Mouse (Mus musculus) WW6 (cell line): ENCODE results near the gene Fgfr2.

Experiments
- DNase-seq: peaks from one replicate; pipeline ENCODE4 v3.0.0-alpha.2; 2013; ENCODE audit warnings: low read depth, low spot score

Fgfr2 gene

DNA sequence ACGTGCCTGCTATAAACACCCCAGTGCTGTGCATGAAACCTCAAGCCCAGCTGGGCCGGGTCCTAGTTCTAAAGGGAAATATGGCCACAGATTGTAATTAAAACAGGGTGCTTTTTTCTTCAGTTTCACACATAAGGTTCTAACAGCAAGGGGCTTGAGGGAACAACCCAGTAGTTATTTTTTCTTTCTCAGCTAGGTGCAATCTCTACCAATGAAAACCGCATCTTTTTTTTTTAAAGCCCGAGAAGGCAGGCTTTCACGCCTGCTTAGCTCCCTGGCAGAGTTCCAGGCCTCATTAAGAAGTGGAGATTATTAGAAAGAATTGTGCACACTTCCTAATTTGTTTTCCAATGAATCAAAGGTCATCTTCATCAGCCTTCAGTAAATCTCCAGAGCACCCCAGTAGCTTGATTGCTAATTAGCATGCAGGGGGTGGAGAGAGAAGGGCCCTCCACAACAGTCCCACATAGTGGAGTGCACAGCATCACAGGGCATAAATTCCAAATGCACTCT, 939.2 kb downstream of the Fgfr2 start:
- no peak for DNase-seq

DNA sequence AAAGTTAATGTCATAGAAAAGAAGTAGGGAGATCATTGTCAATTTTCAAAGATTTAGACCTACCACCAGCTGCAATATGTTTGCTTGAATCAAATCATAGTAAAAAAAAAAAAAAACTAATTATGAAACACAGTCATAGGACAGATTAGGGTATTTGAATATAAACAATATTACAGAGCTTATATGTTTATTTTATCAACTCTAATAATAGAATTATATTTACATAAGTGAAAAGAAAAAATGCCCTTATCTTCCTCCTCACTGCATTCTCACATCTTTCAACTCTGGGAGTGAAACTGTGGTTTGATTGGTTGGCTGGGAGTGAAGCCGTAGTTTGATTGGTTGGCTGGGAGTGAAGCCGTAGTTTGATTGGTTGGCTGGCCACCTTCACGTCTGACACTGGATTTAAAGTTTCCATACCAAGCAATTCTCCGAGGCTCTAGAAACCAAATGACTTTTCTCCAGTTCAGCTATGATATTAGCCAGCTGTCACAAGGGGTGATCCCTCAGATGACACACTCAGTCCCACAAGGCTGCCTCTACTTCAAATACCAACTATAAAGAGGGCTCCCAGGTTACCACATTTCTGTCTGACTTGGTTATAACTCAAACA, 941.5 kb downstream of the Fgfr2 start:
- no peak for DNase-seq

DNA sequence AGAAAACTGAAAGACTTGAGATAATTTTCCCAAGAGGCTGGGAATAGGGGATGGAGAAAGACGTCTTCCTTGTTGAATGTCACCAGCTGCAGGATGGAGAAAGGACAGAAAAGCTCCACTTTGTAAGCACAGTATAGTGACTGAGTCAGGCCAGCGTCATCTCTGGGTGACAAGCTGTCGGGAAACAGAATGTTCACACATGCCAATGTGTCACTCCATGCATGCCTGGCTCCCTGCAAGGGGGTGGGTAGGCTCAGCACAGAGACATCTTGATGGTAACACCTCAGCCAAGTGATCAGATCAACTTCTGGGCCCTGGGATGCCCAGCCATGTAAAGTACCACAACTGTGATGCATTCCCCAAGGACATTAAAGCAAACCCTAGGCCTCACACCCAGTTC, 942.1 kb downstream of the Fgfr2 start:
- no peak for DNase-seq

DNA sequence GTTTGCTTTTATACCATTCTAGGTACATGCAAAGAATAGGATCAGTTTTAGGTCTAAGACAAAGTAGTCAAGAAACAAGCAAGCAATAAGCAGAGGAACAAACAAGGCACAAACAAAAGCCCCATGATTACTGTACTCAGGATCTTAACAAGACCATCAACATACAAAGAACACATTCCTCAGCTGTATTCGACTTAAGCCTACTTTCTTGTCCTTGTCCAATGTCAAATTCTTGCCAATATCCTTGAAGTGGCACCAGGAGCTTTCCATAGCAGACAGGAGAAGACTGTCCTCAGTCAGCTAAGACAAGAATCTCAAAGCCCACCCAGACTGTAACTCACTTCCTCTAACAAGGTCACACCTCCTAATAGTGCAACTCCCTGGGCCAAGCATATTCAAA, 944.1 kb downstream of the Fgfr2 start:
- DNase-seq, result no peak

DNA sequence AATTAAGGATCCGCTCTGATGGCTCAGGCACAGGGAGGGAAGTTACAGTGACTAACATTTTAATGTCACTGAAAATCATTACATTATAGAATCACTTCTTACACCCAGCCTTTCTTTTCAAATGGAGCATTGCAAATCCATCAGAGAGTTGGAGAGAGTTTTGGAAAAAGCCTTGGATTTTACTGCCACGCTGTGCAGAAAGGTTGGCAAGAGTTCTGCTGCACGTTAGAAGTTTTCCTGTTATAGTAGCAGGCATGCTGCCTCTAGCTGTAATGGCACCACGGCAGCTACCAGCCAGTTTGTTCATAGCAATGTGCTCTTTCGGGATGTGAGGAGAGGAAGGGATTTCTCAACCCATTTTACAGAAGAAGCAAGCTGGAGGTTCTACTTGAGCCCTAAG, 948.4 kb downstream of the Fgfr2 start:
- no peak for DNase-seq

DNA sequence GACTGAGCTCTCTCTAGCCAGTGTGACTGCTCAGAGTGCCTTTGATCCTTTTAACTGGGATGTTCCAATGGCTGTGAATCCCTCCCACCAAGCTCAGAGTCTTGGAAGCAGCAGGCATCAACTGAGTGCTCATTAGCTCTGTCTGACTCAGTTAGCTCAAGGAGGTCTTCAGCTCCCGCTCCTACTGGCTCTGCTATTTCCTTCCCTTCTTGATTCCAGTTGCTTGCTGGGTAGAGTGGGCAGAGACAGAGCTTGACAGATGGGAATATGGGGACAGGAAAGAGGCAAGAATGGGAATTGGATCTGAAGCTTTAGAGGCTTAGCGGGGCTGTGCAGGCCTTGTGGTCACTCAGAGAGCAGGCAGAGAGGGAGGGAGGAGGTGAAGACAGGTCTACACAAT, 948.9 kb downstream of the Fgfr2 start:
- DNase-seq, result no peak

DNA sequence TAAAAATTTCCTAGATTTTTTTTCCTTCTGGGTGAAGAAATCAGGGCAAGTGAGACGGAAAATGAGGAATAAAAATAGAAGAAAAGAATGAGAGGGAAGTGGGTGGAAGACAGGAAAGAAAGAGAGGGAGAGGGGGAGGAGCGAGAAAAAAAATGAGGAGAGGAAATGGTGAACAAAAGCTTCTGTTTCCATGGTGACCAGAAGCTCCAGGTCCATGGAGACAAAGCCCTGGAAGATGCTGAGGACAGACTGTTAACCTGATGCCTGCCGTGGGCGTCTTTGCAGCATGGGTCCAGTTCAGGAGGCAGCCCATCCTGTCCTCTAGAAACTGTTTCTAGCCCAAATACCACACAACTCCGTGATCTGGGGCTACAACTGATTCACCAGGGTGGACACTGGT, 950.9 kb downstream of the Fgfr2 start:
- no peak for DNase-seq

DNA sequence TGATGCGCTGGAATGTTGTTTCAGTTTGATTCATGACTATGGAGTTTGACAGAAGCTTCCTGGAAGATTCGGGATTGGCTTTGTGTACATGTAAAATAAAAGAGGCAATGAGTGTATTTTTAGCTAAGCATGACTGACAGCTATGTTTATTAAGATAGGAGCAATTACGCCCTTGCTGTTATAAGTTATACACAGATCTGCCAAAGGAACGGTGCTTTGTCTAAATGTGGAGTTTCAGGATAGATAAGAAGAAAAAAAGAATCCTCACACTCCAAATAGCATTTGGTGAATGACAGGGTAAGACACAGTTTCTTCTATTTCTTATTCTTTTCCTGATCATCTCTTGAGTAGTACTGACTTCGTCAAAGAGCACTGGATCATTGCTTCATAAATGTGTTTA, 951.4 kb downstream of the Fgfr2 start:
- DNase-seq, result no peak

DNA sequence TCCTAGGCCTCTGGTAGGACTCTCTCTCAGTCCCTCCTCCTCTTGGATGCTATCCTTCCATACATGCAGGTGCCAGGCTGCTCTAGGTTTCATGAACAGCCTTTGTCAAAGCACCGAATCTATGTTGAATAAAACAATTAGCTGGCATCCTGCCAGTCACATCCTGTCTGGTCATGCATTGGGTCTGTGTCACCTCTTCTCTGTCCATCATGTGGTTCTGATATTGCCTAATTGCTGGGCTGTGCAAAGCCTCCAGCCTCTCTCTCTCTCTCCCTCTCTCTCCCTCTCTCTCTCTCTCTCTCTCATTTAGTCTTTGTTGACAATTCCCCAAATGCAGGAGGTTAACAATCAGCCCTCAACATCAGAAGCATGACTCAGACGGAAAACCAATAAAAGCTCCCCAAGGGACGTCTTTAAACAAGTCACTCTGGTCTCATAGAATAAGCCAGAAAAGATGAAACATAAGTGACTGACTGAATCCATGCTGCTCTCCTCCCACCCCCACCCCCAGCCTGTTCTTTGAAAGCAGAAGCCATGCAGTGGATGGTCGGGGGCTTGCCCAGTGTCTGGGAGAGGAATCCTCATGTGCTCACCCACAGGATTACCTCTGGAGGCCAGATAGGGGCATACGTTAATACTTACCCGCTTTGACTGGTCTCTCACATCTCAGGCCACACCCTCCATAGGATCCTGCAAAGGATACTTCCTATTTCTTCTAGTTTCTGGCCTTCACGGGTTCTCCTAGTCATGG, 953.6 kb downstream of the Fgfr2 start:
- DNase-seq, result no peak

DNA sequence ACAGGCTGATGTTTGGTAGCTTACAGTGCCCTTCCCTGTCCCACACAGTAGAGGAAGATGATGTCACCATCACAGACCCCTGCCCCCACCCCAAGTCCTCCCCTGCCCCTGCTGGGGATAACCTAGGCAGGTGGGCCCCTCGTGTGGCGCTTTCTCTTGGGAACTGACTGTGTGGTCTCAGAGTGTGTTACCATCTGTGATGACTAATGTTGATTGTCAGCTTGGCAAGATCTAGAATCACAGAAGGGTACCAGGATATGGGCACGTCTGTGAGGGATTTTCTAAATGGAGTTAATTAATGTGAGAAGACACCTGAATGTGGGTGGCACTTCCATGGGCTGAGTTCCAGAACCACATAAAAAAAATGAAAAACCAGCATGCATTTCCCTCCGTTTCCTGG, 955.9 kb downstream of the Fgfr2 start:
- DNase-seq, result no peak

DNA sequence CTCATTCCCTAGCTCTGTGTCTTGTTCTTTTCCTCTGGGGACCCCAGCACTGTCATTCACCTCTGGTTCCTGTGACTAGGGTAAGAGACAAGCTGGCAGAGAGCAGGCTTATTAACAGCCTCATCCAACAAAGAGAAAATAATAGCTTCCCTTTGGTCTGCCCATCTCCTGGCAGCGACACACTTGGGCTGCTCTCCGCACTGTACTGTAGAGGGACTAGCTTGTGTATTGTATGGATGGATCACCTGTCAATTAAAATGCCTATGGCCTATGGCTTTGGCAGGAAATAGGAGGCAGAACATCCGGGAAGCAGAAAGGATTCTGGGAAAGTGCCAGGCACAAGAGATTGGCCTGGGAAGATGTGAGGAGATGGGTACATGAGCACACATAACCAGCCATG, 960.9 kb downstream of the Fgfr2 start:
- no peak for DNase-seq

DNA sequence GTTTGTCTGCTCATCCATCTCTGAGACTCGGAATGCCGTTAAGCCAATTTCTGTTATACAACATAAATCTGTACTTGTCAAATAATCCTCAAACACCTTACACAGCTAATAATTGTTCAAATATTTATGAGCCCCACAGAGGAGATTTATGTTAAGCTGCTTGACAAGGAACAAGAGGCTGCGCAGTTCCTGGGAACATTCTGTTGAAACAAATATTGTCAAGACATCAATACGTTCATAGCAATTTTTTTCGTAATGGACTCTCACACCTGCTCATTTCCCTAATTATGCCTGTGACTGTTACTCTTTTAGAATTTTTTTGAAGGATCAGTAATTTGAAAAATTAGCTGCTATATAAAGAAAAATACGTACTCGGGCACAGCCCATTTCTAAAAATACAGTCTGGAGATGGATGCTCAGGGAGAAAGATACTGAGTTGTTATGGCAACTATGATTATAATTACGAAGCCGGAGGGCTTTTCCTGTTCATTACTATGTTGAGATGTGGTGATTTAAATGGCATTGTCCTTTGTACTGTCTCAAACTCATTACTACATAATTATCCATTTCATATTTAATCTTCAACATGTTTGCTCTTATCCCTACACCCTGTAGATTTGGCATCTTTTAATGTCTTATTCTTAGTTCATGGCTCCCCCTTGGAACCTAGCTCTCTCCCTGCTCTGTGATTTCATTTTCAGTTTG, 964.7 kb downstream of the Fgfr2 start:
- no peak for DNase-seq

DNA sequence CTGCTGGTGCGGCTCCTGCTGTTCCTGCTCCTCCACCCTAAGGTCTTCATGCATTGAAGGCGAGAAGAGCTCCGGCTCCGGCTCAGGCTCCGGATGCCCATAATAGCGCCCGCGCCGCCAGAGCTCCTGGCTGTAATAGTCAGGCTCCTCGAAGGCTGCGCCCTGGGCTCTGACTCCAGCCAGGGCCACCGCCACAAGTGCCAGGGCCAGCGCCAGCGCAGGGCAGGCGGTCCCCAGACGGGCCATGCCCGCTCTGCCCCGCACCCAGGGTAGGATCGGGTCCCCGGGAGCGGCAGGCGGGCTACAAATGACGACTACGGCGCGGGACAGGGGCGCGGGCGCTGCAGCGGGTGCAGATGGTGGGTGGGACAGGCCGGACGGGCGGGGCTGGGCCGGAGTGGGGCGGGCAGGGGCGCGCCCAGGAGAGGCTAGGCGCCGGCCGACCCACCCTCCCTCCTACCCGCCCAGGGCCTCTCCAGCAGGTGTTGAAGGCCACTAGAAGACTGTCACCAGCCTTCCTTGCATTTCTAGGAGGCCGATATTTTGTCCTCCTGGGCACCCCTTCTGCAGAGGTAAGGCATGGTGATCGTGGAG, 968.7 kb downstream of the Fgfr2 start, which contains the start of gene Cpxm2:
Cpxm2 (minus strand) TSS at position 372 of the 594 bp plus-strand sequence.
- peak; percentile 9 for DNase-seq

DNA sequence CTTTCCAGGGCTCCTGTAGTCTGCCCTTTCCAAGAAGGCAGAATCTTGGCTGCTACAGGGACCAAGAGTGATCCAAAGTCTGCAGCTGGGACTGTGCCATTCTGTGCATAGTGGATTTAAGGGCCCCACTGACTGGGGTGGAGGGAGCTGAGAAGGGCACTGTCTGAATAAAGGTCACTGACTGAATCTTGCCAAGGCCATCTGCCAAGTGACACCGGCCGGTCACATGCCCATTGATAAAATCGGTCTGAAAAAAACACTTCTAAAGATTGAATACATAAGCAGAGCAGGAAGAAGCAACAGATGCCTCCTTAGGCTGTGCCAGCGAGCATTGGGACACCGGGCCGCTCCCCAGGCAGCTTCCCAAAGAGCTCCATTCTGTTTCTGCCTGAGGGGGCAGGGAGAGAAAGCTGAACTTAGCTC, 969.4 kb downstream of the Fgfr2 start:
- DNase-seq, result no peak

DNA sequence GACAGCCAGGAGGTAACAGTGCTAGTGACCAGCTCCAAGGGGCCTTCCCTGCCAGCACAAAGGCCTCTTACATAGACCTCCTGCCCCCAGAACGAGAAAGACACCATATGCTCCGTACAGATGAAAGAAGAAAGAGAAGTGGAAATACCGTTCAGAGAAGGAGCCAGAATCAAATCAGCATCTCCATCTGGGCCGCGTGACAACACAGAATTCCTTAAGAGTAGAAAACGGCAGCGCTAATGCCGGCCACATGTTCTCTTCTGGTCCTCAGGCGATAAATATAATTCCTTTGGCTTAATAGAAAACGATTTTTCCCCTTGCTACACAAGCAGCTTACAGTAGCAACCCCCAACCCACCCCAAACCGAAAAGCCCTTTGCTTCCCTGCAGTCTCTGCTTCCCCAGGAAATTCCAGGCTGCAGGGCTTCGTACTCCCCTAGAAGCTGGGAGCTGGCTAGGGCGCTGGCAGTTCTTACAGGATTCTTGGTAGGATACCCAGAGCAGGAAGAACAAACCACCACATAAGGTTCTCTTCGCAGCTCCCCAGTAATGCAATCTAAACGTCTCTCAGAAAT, 977.8 kb downstream of the Fgfr2 start:
- DNase-seq, result no peak

DNA sequence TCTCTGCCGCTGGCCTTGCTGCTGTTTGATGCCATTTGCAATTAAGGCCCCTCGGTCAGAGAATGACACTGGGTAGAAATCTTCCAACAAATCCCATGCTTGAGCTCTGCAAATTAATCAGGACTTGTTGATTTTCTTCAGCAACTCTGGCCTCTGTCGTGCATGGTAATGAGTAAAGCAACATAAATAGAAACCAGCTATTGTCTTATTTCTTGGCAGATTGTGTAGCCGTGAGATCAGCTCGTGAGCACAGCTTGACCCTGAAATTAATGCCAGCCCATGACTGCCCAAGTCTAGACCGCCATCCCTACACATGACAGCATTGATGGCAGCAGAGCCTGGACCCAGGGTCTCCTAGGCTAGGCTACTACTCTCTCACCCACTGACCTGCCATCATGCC, 994.5 kb downstream of the Fgfr2 start:
- no peak for DNase-seq

DNA sequence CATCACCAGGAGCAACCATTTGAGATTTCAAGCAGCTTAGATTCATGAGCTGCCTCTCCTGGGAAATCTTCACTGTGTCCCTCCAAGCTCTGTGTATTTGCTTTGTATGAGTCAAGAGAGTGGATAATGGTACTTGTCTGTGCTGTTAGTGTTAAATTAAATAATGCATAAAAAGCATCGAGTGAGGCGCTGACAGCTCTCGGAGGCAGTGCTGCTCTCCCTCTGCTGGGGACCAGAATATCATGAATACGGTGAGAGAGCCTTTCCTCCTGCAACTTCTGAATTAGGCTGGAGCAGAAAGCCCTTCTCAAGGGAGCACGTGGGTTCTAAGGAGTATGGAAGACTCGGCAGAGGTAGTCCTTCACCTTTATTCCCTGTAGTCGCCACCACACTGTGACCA, 998.2 kb downstream of the Fgfr2 start:
- DNase-seq, result no peak

DNA sequence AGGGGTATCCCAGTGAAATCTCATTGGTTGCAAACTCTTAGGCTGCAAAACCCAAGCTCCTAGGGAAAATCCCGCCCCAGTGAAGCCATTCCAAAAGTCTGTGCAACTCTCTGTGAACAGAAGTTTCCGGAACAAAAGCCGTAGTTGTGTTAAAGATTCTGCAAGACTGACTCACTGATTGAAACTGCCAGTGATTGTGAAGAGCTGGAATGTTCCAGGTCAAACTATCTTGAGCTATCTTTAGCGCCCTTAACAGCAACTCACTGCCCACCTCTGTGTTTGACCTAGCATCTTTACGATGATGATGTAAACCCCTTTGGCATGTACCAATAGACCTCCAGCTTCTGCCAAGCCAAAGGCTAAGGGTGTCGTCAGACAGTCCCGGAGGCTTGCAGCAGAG, 999.9 kb downstream of the Fgfr2 start:
- no peak for DNase-seq

DNA sequence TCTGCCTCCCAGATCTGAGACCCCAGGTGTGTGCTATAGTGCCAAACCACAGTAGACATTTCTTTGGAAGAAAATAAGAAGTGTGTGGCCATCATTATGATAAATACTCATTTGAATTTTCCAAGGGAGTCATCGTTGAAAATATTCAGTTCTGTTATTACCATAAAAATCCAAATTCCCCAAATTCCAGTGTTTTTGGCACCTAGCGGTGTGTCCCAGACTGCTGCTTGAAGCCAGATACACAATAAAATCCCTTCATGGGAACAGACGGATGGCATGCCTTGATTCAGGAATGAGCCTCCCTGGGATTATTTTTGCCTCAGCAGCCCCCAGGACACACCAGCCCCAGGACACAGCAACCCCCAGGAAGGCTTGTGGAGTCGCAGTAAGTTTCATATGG, 1003.3 kb downstream of the Fgfr2 start:
- no peak for DNase-seq

DNA sequence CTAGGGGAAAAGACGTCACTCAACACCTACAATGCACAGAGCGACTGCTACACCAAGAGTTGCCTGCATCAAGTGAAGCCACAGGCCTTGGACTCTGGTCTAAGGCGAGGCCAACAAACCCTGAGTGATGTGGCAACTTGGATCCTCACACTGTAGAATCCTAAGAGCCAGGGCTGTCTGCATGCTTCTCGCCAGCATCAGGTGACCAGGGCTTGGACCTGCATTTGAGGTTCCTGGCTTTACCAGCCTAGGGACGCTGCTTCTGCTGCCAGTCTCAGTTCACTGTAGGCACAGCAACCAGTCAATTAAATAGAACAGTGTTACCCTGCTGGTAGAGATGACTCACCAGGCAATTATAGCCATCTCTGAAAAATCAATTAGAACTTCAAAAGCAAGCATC, 1011.4 kb downstream of the Fgfr2 start:
- DNase-seq, result no peak

DNA sequence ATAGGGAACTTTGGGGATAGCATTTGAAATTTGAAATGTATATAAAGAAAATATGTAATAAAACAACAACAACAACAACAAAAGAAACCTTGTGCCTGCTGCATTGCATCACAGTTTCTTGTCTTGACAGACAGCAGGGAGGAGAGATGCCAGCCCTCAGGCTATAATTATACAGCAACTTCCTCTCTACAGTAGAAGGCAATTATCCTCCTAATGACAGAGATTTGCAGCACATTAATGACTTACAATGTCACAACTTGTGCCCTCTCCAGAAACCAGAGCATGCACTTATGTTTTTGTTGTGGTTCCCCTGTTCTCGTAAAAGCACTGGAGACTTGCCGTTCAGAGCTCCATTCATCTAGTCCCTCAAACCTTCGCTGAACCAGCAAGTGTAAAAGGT, 1012.8 kb downstream of the Fgfr2 start:
- no peak for DNase-seq

DNA sequence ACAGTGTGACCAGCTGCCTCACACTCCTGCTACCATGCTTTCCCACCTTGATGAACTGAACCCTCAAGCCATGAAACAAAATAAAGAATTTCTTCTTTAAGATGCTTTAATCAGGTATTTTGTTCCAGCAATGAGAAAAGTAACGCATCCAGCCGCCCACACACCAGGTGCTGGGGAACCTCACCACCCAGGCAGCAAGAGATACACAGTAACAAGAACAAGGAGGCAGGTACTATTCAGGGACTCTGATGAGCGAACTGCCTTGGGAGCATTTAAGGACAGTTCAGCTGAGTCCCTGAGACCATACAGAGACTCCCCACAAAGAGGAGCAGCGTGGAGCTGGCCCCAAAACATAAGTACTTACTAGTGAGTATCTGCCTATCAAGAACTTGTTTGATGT, 1016.3 kb downstream of the Fgfr2 start:
- DNase-seq, result no peak
